Mouse (Mus musculus): Measurements from ENCODE around the gene Trabd2b.

The Trabd2b gene

GRCm38 (mm10) chr4:114487701-114488100 is 81.2 kb downstream of the Trabd2b start:
- in situ Hi-C loops (cut with MseI, MboI): no loop called here

- in situ Hi-C loops (cut with MseI, MboI): no loop called here
These were observed 85.6 kb downstream of the Trabd2b start for GRCm38 (mm10) chr4:114492157-114492556.

DNA sequence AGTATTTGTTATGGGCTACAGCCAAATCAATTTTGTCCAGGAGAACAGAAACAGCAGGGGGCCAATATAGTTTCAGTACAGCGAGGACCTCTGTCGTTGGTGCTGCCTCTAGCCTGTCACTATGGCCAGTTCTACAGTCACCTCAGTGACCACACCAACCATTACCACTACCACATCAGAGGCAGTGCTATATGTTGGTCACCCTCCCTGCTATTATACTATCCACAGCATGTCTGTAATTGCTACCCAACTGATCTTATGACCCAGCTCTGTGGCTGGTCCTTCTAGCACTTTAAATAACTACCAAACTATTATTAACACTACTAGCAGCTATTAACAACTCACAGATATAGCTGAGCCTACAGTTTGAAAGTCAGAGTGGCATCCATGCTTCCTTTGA is 87.5 kb downstream of the Trabd2b start:
- in situ Hi-C loops (cut with MseI, MboI): no loop called here

DNA sequence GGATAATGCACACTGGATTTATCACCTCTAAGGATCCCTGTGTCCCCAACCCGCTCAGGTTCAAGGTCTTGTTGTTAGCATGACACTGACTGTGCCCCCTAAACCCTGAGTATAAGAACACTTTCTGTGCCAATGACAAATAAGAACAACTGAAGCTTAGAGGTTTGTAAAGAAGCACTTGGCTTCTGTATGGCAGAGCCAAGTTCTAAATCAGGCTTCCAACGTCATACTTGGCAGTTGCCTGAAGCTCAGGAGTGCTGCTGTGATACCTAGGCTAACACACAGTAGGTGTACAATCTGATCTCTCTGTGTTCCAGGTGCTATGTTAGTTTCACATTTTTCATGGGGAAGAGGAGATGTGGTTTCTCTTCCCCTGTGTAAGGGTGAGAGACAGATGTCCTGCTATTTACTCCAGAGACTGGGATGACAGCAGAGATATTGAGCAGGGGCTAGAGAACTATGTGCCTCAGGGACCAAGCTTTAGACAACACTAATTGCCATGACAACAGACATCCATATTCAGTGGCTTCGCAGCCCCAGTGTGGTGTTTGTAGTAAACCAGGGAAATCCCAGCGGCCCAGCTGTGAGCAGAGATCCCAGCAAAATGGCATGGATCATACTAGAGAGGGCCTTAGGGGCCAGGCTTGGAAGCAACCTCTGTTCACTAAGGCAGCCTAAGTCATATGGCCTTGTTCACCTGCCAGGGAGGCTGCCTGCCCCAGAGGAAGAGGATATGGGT is 89.3 kb downstream of the Trabd2b start:
- in situ Hi-C loops (cut with MseI, MboI): no loop called here

- in situ Hi-C loops (cut with MseI, MboI): no loop called here
These were observed 93.1 kb downstream of the Trabd2b start for GRCm38 (mm10) chr4:114499650-114500049.

GRCm38 (mm10) chr4:114500317-114500716 is 93.8 kb downstream of the Trabd2b start:
- in situ Hi-C loops (cut with MseI, MboI): no loop called here

GRCm38 (mm10) chr4:114501048-114501447 is 94.5 kb downstream of the Trabd2b start:
- in situ Hi-C loops (cut with MseI, MboI): no loop called here

GRCm38 (mm10) chr4:114501611-114502010 is 95.1 kb downstream of the Trabd2b start:
- in situ Hi-C loops (cut with MseI, MboI): no loop called here

- in situ Hi-C loops (cut with MseI, MboI): no loop called here
These were observed 97.9 kb downstream of the Trabd2b start for GRCm38 (mm10) chr4:114504227-114505041.

GRCm38 (mm10) chr4:114509601-114510000 is 103.1 kb downstream of the Trabd2b start:
- in situ Hi-C loops (cut with MseI, MboI): no loop called here

DNA sequence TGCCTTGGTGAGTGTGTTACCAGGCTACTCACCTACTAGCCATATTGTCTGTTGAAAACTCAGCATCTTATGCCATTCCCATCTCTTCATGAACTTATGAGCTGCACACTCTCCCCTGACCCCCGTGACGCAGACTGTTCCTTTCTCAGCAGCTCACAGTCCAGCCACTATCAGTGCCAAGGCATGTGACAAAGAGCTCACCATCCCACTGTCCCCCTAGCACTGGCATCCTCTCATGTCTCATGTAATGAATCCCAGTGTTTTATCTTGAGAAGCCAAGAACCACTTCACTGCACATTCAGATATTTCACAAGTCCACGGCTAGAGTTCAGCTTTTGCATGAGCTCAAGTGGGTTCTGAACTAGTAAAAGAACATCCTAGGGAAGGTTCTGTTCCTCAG is 105.1 kb downstream of the Trabd2b start:
- in situ Hi-C loops (cut with MseI, MboI): no loop called here

- in situ Hi-C loops (cut with MseI, MboI): no loop called here
These were observed 106.6 kb downstream of the Trabd2b start for GRCm38 (mm10) chr4:114513149-114513548.

GRCm38 (mm10) chr4:114515330-114515771 is 108.8 kb downstream of the Trabd2b start:
- in situ Hi-C loops (cut with MseI, MboI): no loop called here

DNA sequence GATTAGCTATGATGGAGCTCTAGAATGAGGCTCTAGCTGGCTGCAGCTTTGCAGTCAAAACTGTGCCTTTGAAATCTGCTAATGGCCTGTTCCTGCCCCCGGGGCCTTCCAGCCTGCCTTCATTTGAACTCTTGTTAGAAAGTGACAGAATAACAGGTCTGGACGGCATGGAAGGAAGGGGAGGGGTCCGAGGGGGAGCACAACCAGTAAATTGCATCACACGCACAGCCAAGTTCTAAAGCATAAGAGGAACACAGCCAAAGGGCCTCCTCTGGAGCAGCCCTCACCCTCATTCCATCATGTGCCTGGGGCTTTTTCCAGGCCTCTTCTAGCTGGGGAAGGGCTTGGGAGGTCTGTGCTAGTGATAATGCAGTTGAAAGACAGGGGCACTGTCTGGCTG is 110.1 kb downstream of the Trabd2b start:
- in situ Hi-C loops (cut with MseI, MboI): no loop called here

- in situ Hi-C loops (cut with MseI, MboI): no loop called here
These were observed 111.5 kb downstream of the Trabd2b start for GRCm38 (mm10) chr4:114518061-114518460.

- in situ Hi-C loops (cut with MseI, MboI): no loop called here
These were observed 112.0 kb downstream of the Trabd2b start for GRCm38 (mm10) chr4:114518571-114518970.

- in situ Hi-C loops (cut with MseI, MboI): no loop called here
These were observed 112.8 kb downstream of the Trabd2b start for GRCm38 (mm10) chr4:114519321-114519720.

DNA sequence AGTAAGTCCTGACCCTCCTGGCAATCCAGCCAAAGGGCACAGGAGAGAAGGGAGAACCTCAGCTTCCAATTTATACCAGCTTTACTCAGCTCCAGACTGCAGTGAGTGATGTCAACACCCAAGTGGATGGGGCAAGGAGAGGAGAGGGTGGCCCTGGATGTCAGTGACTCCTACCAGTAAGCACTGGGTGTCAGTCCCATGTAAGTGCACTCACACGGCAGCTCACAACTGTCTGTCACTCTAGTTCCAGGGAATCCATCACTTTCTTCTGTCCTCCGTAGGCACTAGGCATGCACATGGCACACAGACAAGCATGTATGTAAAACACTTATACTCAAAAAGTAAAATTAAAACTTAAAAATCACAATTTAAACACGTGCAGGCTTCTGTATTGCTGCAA is 113.4 kb downstream of the Trabd2b start:
- in situ Hi-C loops (cut with MseI, MboI): no loop called here

DNA sequence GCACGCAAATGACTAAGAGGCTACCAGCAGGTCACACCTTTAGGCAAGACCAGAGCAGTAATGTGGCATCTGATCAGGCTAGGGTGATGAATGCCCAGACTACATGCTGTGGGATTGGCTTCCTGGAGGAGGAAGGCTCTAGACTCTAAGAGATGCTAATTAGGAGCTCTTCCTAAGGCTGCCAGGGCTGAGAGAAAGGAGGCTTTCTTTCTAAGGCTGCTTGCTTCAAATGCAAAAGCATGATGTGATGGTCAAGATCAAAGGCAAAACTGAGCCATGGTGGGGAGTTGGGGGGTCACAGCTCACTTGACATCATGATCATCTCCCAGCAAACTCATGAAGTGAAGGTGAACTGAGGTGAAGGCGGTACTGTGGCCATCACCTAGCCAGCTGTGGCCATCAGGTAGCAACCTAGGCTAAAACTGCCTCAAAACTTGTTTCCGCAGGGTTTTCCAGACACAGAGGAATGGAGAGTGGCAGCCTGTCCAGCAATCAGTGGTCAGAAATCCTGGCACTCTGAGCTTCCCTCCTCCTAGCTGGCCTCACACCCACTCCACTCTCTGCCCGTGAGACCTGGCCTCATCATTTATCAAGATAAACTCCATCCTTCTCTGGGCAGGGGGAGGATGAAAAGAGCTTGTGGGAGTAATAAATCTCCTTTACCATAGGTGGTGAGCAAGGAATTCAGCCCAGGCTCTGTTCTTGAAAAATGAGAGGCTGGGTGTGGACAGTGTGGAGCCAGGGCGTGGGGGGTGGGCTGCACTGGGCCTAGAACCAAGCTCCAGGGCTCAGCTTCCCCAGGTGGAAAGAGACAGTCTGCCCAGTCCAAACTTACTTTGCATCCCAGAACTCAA is 117.0 kb downstream of the Trabd2b start:
- in situ Hi-C loops (cut with MseI, MboI): no loop called here

DNA sequence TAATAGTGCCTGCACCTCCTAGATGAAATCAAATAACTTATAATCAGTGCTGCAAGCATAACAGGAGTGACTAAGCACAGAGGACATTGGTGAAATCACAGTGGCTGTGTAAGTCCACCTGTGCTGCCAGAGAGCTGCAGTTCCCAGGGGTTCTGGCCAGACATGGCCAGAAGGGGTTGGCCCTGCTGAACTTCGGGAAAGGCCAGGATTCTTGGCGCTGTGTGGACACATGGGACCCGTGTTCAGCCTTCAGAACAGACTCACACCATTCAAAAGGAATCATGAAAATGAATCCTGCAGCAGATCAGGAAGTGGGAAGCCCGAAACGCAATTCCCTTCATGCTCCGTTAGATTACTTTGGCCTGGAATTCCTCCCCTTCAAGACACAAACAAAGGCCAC is 125.1 kb downstream of the Trabd2b start:
- in situ Hi-C loops (cut with MseI, MboI): no loop called here

DNA sequence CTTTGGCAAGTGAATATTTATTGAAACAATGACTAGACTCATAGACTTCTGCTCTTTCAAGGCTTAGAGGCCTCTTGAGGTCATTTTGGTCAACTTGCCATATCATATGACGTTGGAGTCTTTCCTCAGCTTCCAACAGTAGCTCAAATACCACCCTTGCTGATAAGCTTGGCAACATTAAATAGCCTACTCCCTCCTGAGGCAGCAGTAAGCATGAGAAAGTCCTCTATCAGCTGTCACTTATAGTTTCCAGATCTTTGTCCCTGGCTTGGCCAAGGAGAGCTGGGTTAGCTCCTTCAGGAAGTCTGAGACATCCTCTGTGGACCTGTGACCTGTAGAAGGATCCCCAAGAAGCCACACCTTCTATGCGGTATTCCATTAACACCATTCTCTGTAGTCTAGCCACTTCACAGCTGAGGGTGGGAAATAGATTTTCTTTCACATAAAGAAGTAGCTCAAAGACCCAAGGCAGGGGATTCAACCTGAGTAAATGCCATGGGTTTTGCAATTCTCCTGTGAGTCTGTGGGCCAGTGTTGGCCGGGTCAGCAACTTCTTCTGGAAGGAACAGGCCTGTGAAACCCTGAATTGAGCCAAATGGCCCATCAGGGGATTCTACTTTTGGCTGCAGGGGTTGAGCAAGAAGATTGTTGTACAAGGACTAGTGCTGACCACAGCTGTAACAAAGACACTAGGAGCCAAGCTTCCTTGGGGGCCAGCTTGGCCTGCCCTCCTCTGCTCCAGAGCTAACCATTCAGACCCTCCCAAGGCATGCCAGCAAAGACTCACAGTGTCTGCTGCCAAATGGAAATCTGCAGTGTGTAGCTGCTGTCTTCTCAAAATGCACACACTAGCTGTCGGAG is 127.6 kb downstream of the Trabd2b start:
- in situ Hi-C loops (cut with MseI, MboI): no loop called here

Data from mouse trophoblast stem cell (cell line).